Mouse (Mus musculus) liver, adult 2 months (tissue): Measurements from ENCODE around the gene Sgca.

Source experiments
- CTCF ChIP-seq: fragments of 200-500 bp; IDR thresholded peaks from 2 replicates; pipeline ENCODE4 v1.5.1; 2011; ENCODE audit warnings: low read depth, low read length, control low read depth
- POLR2A ChIP-seq: fragments of 200-500 bp; IDR thresholded peaks from 2 replicates; pipeline ENCODE4 v1.6.1; 2011; ENCODE audit warnings: low read length, control low read depth; ENCODE audit not compliant: insufficient read depth; ENCODE audit errors: extremely low read depth

- TF ChIP-seq CTCF, result no peak
- no peak for TF ChIP-seq POLR2A
These were observed 4.1 kb downstream of the Sgca start for GRCm38 (mm10) chr11:94971895-94972615.
